Mouse (Mus musculus) splenic B cell, adult 2 months (primary cell): ENCODE results near the gene Prmt8.

Experiments used
- DNase-seq: peaks from one replicate; pipeline ENCODE4 v3.0.0-alpha.2; 2011; ENCODE audit warnings: low read depth, low spot score
- H3K27me3 ChIP-seq: 2 replicates; pipeline ENCODE4 v1.6.1; 2012; ENCODE audit warnings: mild to moderate bottlenecking, low read length, moderate library complexity, mixed read lengths; ENCODE audit not compliant: control insufficient read depth, poor library complexity, insufficient read depth, severe bottlenecking
- H3K36me3 ChIP-seq: 2 replicates; pipeline ENCODE4 v1.6.1; 2012; ENCODE audit warnings: mild to moderate bottlenecking, low read length, moderate library complexity, mixed read lengths; ENCODE audit not compliant: control insufficient read depth, poor library complexity, insufficient read depth, severe bottlenecking

The Prmt8 gene

DNA sequence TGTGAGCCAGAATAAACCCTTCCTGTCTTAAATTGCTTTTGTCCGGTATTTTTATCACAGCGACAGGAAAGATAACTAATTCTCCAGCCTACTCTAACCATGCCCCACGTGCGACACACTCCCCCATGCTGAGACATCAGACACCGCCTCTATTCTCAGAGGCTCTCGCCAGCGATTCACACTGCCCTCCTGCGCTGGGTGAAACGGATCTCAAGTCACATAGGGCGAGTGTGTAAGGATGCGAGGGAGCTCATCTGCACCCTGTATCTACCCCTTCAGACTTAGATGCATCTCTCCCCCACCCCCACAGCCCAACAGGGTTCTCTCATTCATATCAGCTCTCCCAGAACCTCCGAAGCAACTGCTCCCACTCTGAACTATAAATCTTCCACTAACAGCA, 12.4 kb downstream of the Prmt8 start:
- H3K36me3 ChIP-seq, result no peaks in the 10 kb centered on the region
- H3K27me3 ChIP-seq, result no peaks in the 10 kb centered on the region
- DNase-seq, result no peak

GRCm38 (mm10) chr6:127753228-127753627, 16.0 kb downstream of the Prmt8 start:
- Histone ChIP-seq H3K27me3 (no peaks in the 10 kb centered on the region), H3K36me3 (no peaks in the 10 kb centered on the region)
- no peak for DNase-seq

GRCm38 (mm10) chr6:127752681-127753080, 16.6 kb downstream of the Prmt8 start:
- Histone ChIP-seq H3K27me3 (no peaks in the 10 kb centered on the region), H3K36me3 (no peaks in the 10 kb centered on the region)
- no peak for DNase-seq

- no peaks in the 10 kb centered on the region for H3K27me3 ChIP-seq
- no peak for DNase-seq
- H3K36me3 ChIP-seq, result no peaks in the 10 kb centered on the region
These were observed 17.8 kb downstream of the Prmt8 start for GRCm38 (mm10) chr6:127751499-127751898.

DNA sequence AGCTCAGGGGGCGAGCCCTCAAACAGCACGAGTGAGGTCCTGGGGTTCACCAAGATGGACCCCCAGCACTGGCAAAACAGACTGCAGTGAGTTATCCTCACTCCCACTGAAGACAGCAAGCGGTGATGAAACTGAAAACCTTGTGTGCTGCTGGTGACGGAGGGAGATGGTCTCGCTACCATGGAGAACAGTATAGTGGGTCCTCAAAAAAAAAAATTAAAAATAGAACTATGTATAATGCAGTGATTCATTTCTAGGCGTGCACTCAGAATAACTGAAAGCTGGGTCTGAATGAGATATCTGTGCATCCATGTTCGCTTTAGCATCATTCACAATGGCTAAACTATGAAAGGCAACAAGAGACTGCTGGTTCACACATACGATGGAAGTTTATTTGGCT, 20.5 kb downstream of the Prmt8 start:
- Histone ChIP-seq H3K27me3 (no peaks in the 10 kb centered on the region), H3K36me3 (no peaks in the 10 kb centered on the region)
- no peak for DNase-seq

GRCm38 (mm10) chr6:127742290-127742689, 27.0 kb downstream of the Prmt8 start:
- no peaks in the 10 kb centered on the region for H3K36me3 ChIP-seq
- H3K27me3 ChIP-seq, result no peaks in the 10 kb centered on the region
- DNase-seq, result no peak

GRCm38 (mm10) chr6:127741162-127741561, 28.1 kb downstream of the Prmt8 start:
- no peaks in the 10 kb centered on the region for H3K27me3 ChIP-seq
- no peak for DNase-seq
- no peaks in the 10 kb centered on the region for H3K36me3 ChIP-seq

- Histone ChIP-seq H3K36me3 (no peaks in the 10 kb centered on the region), H3K27me3 (0 out of 2 replicates have a peak, but pooled peaks cover 2% of the 10 kb centered on the region)
- DNase-seq, result no peak
These were observed 28.6 kb downstream of the Prmt8 start for GRCm38 (mm10) chr6:127740711-127741110.

GRCm38 (mm10) chr6:127739921-127740320, 29.4 kb downstream of the Prmt8 start:
- no peak for DNase-seq
- Histone ChIP-seq H3K27me3 (0 out of 2 replicates have a peak, but pooled peaks cover 2% of the 10 kb centered on the region), H3K36me3 (no peaks in the 10 kb centered on the region)

DNA sequence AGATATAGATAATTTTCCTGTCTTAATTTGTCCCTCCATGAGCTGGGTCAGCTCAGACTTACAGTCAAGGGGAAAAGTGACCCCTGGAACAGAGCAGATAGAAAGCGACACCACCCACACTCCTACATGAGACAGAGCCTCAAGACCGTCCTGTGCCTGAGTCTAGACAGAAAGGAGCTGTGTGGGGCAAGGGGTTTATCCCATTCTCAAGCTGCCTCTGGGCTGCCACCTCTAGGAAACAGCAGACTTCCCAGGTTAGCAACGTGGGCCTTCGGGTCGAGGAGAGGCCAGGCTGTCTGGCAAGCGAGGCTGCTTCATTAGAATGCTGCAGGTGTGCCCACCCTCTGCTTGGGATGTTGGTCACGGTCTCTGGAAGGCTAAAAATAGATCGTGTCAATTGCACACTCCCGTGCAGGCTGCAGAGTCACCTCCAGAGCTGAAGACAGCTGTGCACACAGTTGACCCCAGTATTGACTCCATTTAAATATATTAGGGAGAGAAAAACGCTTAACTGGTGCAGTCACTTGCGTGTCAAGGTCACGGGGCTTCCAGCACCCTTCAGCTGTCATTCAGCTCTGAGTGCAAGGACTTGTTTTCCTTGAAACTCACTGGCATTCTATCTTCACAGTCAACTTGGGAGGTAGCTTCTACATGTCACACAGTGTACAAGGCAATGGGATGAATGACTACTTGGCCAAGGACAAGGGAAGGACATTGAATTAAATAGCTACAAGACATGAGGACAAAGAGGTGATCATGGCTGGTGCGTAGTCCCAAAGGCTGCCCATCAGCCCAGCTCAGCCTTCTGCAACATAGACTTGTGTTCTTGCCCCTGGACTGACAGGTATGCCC, 33.9 kb downstream of the Prmt8 start:
- Histone ChIP-seq H3K36me3 (no peaks in the 10 kb centered on the region), H3K27me3 (0 out of 2 replicates have a peak, but pooled peaks cover 2% of the 10 kb centered on the region)
- DNase-seq, result no peak

GRCm38 (mm10) chr6:127723126-127723525, 46.1 kb downstream of the Prmt8 start:
- no peaks in the 10 kb centered on the region for H3K27me3 ChIP-seq
- DNase-seq, result no peak
- no peaks in the 10 kb centered on the region for H3K36me3 ChIP-seq

DNA sequence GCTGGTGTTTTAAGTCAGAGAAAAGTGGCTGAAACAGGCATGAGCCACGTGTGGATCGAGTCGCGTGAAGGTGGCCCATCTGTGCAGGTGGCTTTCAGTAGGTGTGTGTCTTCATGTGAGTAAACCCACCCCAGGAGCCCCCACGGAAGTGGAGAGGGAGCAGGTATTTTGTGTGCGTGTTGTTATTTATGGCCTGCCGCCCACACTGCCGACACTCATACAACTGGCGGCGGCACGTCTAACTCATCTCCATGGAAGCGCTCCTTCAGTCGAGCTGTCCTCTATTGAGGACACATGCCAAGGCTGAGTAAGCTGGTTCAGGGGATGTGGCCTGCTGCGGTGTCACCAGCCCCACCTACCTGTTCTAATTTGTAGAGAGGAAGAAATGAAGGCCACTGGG, 49.4 kb downstream of the Prmt8 start:
- Histone ChIP-seq H3K36me3 (no peaks in the 10 kb centered on the region), H3K27me3 (no peaks in the 10 kb centered on the region)
- DNase-seq, result no peak

GRCm38 (mm10) chr6:127717239-127718137, 51.8 kb downstream of the Prmt8 start:
- H3K36me3 ChIP-seq, result no peaks in the 10 kb centered on the region
- no peaks in the 10 kb centered on the region for H3K27me3 ChIP-seq
- no peak for DNase-seq

- no peak for DNase-seq
- Histone ChIP-seq H3K27me3 (no peaks in the 10 kb centered on the region), H3K36me3 (no peaks in the 10 kb centered on the region)
These were observed 53.8 kb downstream of the Prmt8 start for GRCm38 (mm10) chr6:127715428-127715827.

DNA sequence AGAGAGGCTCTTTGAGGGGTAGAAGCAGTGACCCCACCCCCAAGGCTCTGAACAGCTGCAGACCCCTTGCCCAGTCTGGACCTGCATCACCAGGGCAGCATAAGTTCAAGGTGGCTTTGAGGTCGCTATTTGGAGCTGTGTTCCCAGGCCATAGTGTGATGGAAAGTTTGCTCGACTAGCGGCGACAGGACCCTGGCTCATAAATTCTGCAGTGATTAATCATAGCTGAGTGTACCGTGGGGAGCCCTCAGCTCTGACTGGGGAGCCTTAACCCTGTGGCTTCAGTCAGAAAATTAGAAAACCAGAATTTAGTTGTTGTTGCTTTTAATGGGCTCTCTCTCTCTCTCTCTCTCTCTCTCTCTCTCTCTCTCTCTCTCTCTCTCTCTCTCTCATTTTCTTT, 54.4 kb downstream of the Prmt8 start:
- Histone ChIP-seq H3K27me3 (no peaks in the 10 kb centered on the region), H3K36me3 (no peaks in the 10 kb centered on the region)
- no peak for DNase-seq
